Mouse (Mus musculus) spleen, embryonic (tissue): Measurements from ENCODE around the gene Flt3l.

Source experiments
- CTCF ChIA-PET: fragments of 350-600 bp; sonication (Branson Sonifier 250); formaldehyde crosslinking; loops from one replicate; lab custom pipeline; 2022; lab: Charles Lee

The Flt3l gene

GRCm38 (mm10) chr7:45135993-45136567, at the start of gene Flt3l, which contains the start of gene Gm45713:
Flt3l (minus strand) TSS chr7:45136432.
Gm45713 (minus strand) TSS chr7:45136231.
- CTCF ChIA-PET = interaction anchor here (0.7 to 1.5 kb wide), 3 partner anchors 14 to 59 kb away, joined by 3 to 19 read pairs (median 4); no protein-coding TSS in a partner anchor

GRCm38 (mm10) chr7:45185921-45186320, 49.7 kb upstream of the Flt3l start:
- CTCF ChIA-PET = no interaction called here

- CTCF ChIA-PET = no interaction called here
Observed at GRCm38 (mm10) chr7:45183672-45184071, 47.4 kb upstream of the Flt3l start.

- CTCF ChIA-PET = interaction anchor here (0.5 to 0.7 kb wide), 2 partner anchors 121 to 305 kb away, joined by 3 to 8 read pairs; no protein-coding TSS in a partner anchor
Observed at GRCm38 (mm10) chr7:45182606-45183005, 46.4 kb upstream of the Flt3l start.

- CTCF ChIA-PET = interaction anchor here (0.7 kb wide), 2 partner anchors 54 to 121 kb away, joined by 3 to 8 read pairs; no protein-coding TSS in a partner anchor
Observed at GRCm38 (mm10) chr7:45182199-45182601, 46.0 kb upstream of the Flt3l start.

GRCm38 (mm10) chr7:45181540-45181939, 45.3 kb upstream of the Flt3l start:
- CTCF ChIA-PET = interaction anchor here (0.7 kb wide), 1 partner anchor 54 kb away, joined by 3 read pairs; no protein-coding TSS in a partner anchor

- CTCF ChIA-PET = interaction anchor here (0.5 to 0.7 kb wide), 2 partner anchors 10 to 588 kb away, joined by 3 to 4 read pairs; no protein-coding TSS in a partner anchor
Observed at GRCm38 (mm10) chr7:45180896-45181477, 44.8 kb upstream of the Flt3l start, which contains the start of gene Pth2. Pth2 (plus strand) TSS chr7:45180995.

GRCm38 (mm10) chr7:45179469-45179868, 43.2 kb upstream of the Flt3l start, which contains the start of gene Gfy:
Gfy (minus strand) TSS chr7:45179569.
- CTCF ChIA-PET = no interaction called here

- CTCF ChIA-PET = interaction anchor here (0.9 kb wide), 1 partner anchor 13 kb away, joined by 6 read pairs; no protein-coding TSS in a partner anchor
Observed at GRCm38 (mm10) chr7:45178550-45178949, 42.3 kb upstream of the Flt3l start.

GRCm38 (mm10) chr7:45176356-45176755, 40.1 kb upstream of the Flt3l start:
- CTCF ChIA-PET = no interaction called here

GRCm38 (mm10) chr7:45175929-45176328, 39.7 kb upstream of the Flt3l start:
- CTCF ChIA-PET = no interaction called here

GRCm38 (mm10) chr7:45175398-45175797, 39.2 kb upstream of the Flt3l start:
- CTCF ChIA-PET = interaction anchor here (0.6 kb wide), 3 partner anchors 17 to 171 kb away, joined by 3 to 7 read pairs (median 3); no protein-coding TSS in a partner anchor

- CTCF ChIA-PET = interaction anchor here (0.6 to 0.7 kb wide), 4 partner anchors 14 to 172 kb away, joined by 3 to 13 read pairs (median 5); no protein-coding TSS in a partner anchor
Observed at GRCm38 (mm10) chr7:45174567-45175280, 38.5 kb upstream of the Flt3l start.

- CTCF ChIA-PET = interaction anchor here (0.6 kb wide), 2 partner anchors 9 to 12 kb away, joined by 3 to 5 read pairs; no protein-coding TSS in a partner anchor
Observed at GRCm38 (mm10) chr7:45173772-45174171, 37.5 kb upstream of the Flt3l start.

- CTCF ChIA-PET = interaction anchor here (0.6 kb wide), 1 partner anchor 91 kb away, joined by 4 read pairs; no protein-coding TSS in a partner anchor
Observed at GRCm38 (mm10) chr7:45172974-45173373, 36.7 kb upstream of the Flt3l start.

- CTCF ChIA-PET = no interaction called here
Observed at GRCm38 (mm10) chr7:45169495-45169894, 33.3 kb upstream of the Flt3l start.

- CTCF ChIA-PET = no interaction called here
Observed at GRCm38 (mm10) chr7:45168656-45169055, 32.4 kb upstream of the Flt3l start.

GRCm38 (mm10) chr7:45167761-45168445, 31.7 kb upstream of the Flt3l start:
- CTCF ChIA-PET = no interaction called here

GRCm38 (mm10) chr7:45166950-45167401, 30.7 kb upstream of the Flt3l start:
- CTCF ChIA-PET = no interaction called here

GRCm38 (mm10) chr7:45165701-45166100, 29.5 kb upstream of the Flt3l start:
- CTCF ChIA-PET = interaction anchor here (1.1 kb wide), 1 partner anchor 109 kb away, joined by 3 read pairs; no protein-coding TSS in a partner anchor

- CTCF ChIA-PET = interaction anchor here (0.6 to 1.7 kb wide), 4 partner anchors 9 to 134 kb away, joined by 3 to 5 read pairs (median 4); no protein-coding TSS in a partner anchor
Observed at GRCm38 (mm10) chr7:45164833-45165232, 28.6 kb upstream of the Flt3l start.
